Mouse (Mus musculus) thymus, postnatal 14 days (tissue): ENCODE measurements around the gene Umod.

Experiments
- DNase-seq: peaks from one replicate; pipeline ENCODE4 v3.0.0; 2021

Gene Umod

GRCm38 (mm10) chr7:119427180-119427616, 51.9 kb downstream of the Umod start:
- no peak for DNase-seq

- no peak for DNase-seq
These were observed 58.4 kb downstream of the Umod start for GRCm38 (mm10) chr7:119420730-119421129.

- no peak for DNase-seq
These were observed 60.6 kb downstream of the Umod start for GRCm38 (mm10) chr7:119418523-119418922.
